Mouse (Mus musculus) ES-E14 (cell line): ENCODE measurements around the gene Atp6v1c2. TPM values are rescaled to one million over a fixed set of nuclear protein-coding genes. Genes with fewer than 3 reads are reported as not detected.

Experiments
- DNase-seq: peaks from one replicate; pipeline ENCODE4 v3.0.0-alpha.2; 2013; ENCODE audit warnings: low read depth, low spot score
- H3K27ac ChIP-seq: 2 replicates; pipeline ENCODE4 v1.5.1; 2012; ENCODE audit warnings: low read depth, mild to moderate bottlenecking, low read length, moderate library complexity, mixed read lengths; ENCODE audit not compliant: poor library complexity, insufficient read depth, severe bottlenecking
- H3K36me3 ChIP-seq: 2 replicates; pipeline ENCODE4 v1.6.1; 2012; ENCODE audit warnings: mild to moderate bottlenecking, low read length, moderate library complexity, mixed read lengths; ENCODE audit not compliant: control insufficient read depth, poor library complexity, insufficient read depth, severe bottlenecking
- H3K4me1 ChIP-seq, 2 experiments: fragments of 150-350 bp in 1 of 2; sonication (generic) in 1 of 2; 2 replicates each; pipeline ENCODE4 v1.6.1; 2012; ENCODE audit warnings: low read length in 2 of 2, mild to moderate bottlenecking in 1 of 2, mixed read lengths in 1 of 2; ENCODE audit not compliant: control insufficient read depth in 2 of 2, insufficient read depth in 2 of 2, poor library complexity in 1 of 2
- H3K4me3 ChIP-seq, 2 experiments: fragments of 150-350 bp in 1 of 2; sonication (generic) in 1 of 2; 2 replicates each; pipeline ENCODE4 v1.5.1; 2012; ENCODE audit warnings: low read length in 2 of 2, low read depth in 1 of 2, mild to moderate bottlenecking in 1 of 2, mixed read lengths in 1 of 2; ENCODE audit not compliant: insufficient read depth in 1 of 2, poor library complexity in 1 of 2, severe bottlenecking in 1 of 2
- H3K9ac ChIP-seq: 2 replicates; pipeline ENCODE4 v1.6.1; 2012; ENCODE audit warnings: low read depth, mild to moderate bottlenecking, low read length, mixed read lengths; ENCODE audit not compliant: poor library complexity, insufficient read depth, severe bottlenecking
- H3K9me3 ChIP-seq: fragments of 150-350 bp; sonication (generic); 2 replicates; pipeline ENCODE4 v1.6.1; 2012; ENCODE audit warnings: low read depth, mild to moderate bottlenecking, low read length; ENCODE audit not compliant: control insufficient read depth, insufficient read depth
- CHD2 ChIP-seq: IDR thresholded peaks from 2 replicates; pipeline ENCODE4 v1.6.1; 2014; ENCODE audit warnings: mild to moderate bottlenecking, low read depth, low read length, inconsistent platforms
- HCFC1 ChIP-seq: IDR thresholded peaks from 2 replicates; pipeline ENCODE4 v1.6.1; 2012; ENCODE audit warnings: low read length, inconsistent platforms, borderline replicate concordance; ENCODE audit not compliant: insufficient read depth
- MAFK ChIP-seq: IDR thresholded peaks from 2 replicates; pipeline ENCODE4 v1.6.1; 2014; ENCODE audit warnings: mild to moderate bottlenecking, low read depth, low read length, inconsistent platforms; ENCODE audit not compliant: insufficient read depth
- ZC3H11A ChIP-seq: IDR thresholded peaks from 2 replicates; pipeline ENCODE4 v1.6.1; 2012; ENCODE audit warnings: low read depth, mild to moderate bottlenecking, inconsistent platforms, low read length, borderline replicate concordance
- ZNF384 ChIP-seq: IDR thresholded peaks from 2 replicates; pipeline ENCODE4 v1.6.1; 2012; ENCODE audit warnings: low read depth, low read length, inconsistent platforms
- in situ Hi-C, 2 experiments: fragments of 600-800 bp; cut with MboI; formaldehyde crosslinking; loops; one replicate each; pipeline ENCODE4 v1.15.1; 2025; ENCODE audit warnings: low sequenced_read_pairs in 2 of 2, inconsistent platforms in 1 of 2; ENCODE audit not compliant: unreplicated experiment in 2 of 2
- total RNA-seq: library from RNA; depleted of rRNA; stranded (reverse); fragments of 300-350 nt; gene quantifications from 2 replicates; pipeline ENCODE4 v1.2.3, GENCODE M21; 2012

Gene Atp6v1c2
- total RNA-seq, 1 experiment: 0.36 TPM

DNA sequence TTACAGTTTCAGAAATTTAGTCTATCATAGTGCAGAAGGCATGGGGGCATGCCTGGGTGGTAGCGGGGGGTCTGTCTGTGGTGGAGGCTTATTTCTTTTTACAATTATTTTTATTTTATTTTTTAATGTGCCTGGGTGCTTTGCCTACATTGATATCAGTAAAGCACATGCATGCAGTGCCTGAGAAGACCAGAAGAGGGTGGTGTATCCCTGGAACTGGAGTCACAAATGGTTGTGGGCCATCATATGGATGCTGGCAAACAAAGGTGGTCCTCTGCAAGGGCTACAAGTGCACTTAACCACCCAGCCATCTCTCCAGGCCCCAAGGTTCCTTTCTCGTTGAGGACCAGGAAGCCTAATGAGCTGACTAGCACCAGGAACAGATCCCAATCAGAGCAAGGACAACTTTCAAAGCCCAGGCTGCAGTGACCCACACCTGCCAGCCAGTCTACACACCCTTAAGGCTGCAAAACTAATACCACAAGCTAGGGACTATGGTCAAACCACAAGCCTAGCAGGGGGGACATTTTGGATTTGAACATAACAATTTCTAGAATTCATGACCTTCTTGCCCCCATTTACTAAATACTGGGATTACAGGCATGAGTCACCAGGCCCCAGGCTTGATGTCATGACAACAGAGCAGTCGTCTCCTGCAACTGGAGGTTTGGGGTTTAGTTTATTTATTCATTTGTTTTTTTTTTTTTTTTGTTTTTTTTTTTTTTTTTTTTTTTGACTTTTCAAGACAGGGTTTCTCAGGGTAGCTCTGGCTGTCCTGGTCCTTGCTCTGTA, 10.2 kb upstream of the Atp6v1c2 start:
- no peak for DNase-seq
- no peaks in the 10 kb centered on the region for H3K9me3 ChIP-seq
- H3K9ac ChIP-seq: no peak overlapping the region
- in situ Hi-C loops: no loop called here
- TF ChIP-seq HCFC1: no peak
- TF ChIP-seq CHD2: no peak
- no peak for TF ChIP-seq ZC3H11A
- TF ChIP-seq MAFK: no peak
- TF ChIP-seq ZNF384: no peak
- H3K27ac ChIP-seq: no peak overlapping the region
- no peak overlapping the region for H3K4me3 ChIP-seq
- no peaks in the 10 kb centered on the region for H3K4me1 ChIP-seq
- H3K36me3 ChIP-seq: no peaks in the 10 kb centered on the region

- no peak for DNase-seq
- no peaks in the 10 kb centered on the region for H3K4me1 ChIP-seq
- H3K4me3 ChIP-seq: no peak overlapping the region
- no peaks in the 10 kb centered on the region for H3K36me3 ChIP-seq
- H3K27ac ChIP-seq: no peak overlapping the region; the same call in 1 of the 2 replicates
- no peaks in the 10 kb centered on the region for H3K9me3 ChIP-seq
- TF ChIP-seq CHD2: no peak
- TF ChIP-seq MAFK: no peak
- TF ChIP-seq HCFC1: no peak
- TF ChIP-seq ZC3H11A: no peak
- TF ChIP-seq ZNF384: no peak
- in situ Hi-C loops: no loop called here
- no peak overlapping the region for H3K9ac ChIP-seq
These were observed 9.2 kb upstream of the Atp6v1c2 start for GRCm38 (mm10) chr12:17338338-17338737.

GRCm38 (mm10) chr12:17333459-17333858, 4.3 kb upstream of the Atp6v1c2 start:
- no peak for DNase-seq
- Histone ChIP-seq H3K27ac (no peak overlapping the region), H3K36me3 (no peaks in the 10 kb centered on the region), H3K4me1 (no peaks in the 10 kb centered on the region), H3K9ac (no peak overlapping the region), H3K4me3 (no peak overlapping the region), H3K9me3 (no peaks in the 10 kb centered on the region)
- TF ChIP-seq ZC3H11A: no peak
- no peak for TF ChIP-seq CHD2
- in situ Hi-C loops: no loop called here

GRCm38 (mm10) chr12:17324549-17325470, 4.3 kb downstream of the Atp6v1c2 start:
- peaks cover 0 to 3% of the 10 kb centered on the region in 2 experiments; a peak in 1 of 4 replicates for H3K4me1 ChIP-seq
- no peak overlapping the region for H3K27ac ChIP-seq
- in situ Hi-C loops: no loop called here
- H3K9ac ChIP-seq: no peak overlapping the region
- no peak for DNase-seq
- H3K4me3 ChIP-seq: peak overlapping the region; percentile 60 to 73
- no peaks in the 10 kb centered on the region for H3K36me3 ChIP-seq
- no peaks in the 10 kb centered on the region for H3K9me3 ChIP-seq
- TF ChIP-seq ZNF384 (no peak), HCFC1 (no peak), MAFK (no peak), CHD2 (no peak)
